Mouse (Mus musculus) ES-E14 (cell line): ENCODE measurements around the gene Cd3eap.

Experiments
- MAFK ChIP-seq: IDR thresholded peaks from 2 replicates; pipeline ENCODE4 v1.6.1; 2014; ENCODE audit warnings: mild to moderate bottlenecking, low read depth, low read length, inconsistent platforms; ENCODE audit not compliant: insufficient read depth
- ZC3H11A ChIP-seq: IDR thresholded peaks from 2 replicates; pipeline ENCODE4 v1.6.1; 2012; ENCODE audit warnings: low read depth, mild to moderate bottlenecking, inconsistent platforms, low read length, borderline replicate concordance
- ZNF384 ChIP-seq: IDR thresholded peaks from 2 replicates; pipeline ENCODE4 v1.6.1; 2012; ENCODE audit warnings: low read depth, low read length, inconsistent platforms

DNA sequence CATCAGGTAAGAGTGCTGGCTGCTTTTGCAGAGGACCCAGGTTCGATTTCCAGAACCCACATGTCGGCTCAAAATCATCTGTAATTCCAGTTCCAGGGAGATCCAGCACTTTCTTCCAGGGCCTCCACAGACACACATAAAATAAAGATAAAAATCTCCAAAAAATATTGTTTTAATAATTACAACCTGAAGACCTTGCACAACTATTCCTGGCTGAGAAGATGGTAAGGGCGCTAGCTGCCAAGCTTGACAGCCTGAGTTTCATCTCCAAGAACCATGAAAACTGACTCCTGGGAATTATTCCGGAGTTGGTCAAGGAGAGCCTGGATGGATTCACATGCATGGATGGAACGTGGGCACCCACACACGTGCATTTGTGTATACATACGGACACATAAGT lies 45.2 kb upstream of the Cd3eap start, which contains the start of gene Ckm:
- TF ChIP-seq ZNF384: no peak
- TF ChIP-seq MAFK: no peak
- no peak for TF ChIP-seq ZC3H11A
